Mouse (Mus musculus) liver, postnatal 0 days (tissue): Measurements from ENCODE around the gene Plpp7. TPM values are rescaled to one million over a fixed set of nuclear protein-coding genes. Genes with fewer than 3 reads are reported as not detected.

Experiments
- ATAC-seq: fragments of 200-750 bp; cut with Nextera tagmentation; 2 replicates; pipeline ENCODE4 v1.8.0; 2017; ENCODE audit warnings: mild to moderate bottlenecking, moderate library complexity
- DNase-seq: peaks from one replicate; pipeline ENCODE4 v3.0.0-alpha.2; 2016
- H3K27ac ChIP-seq: fragments of 300-500 bp; sonication (generic); 2 replicates; pipeline ENCODE4 v1.5.1; 2014; ENCODE audit warnings: antibody characterized with exemption, moderate library complexity, mild to moderate bottlenecking, low read depth
- H3K27me3 ChIP-seq: fragments of 300-500 bp; sonication (generic); 2 replicates; pipeline ENCODE4 v1.6.1; 2014; ENCODE audit warnings: low read length, control low read depth, mixed read lengths; ENCODE audit not compliant: insufficient read depth
- H3K36me3 ChIP-seq: fragments of 300-500 bp; sonication (generic); replicated peaks from 2 replicates; pipeline ENCODE4 v1.6.1; 2014; ENCODE audit warnings: mild to moderate bottlenecking, control low read depth, low read length, moderate library complexity, mixed read lengths; ENCODE audit not compliant: insufficient read depth
- H3K4me1 ChIP-seq: fragments of 300-500 bp; sonication (generic); 2 replicates; pipeline ENCODE4 v1.6.1; 2014; ENCODE audit warnings: antibody characterized with exemption, mild to moderate bottlenecking, control low read depth; ENCODE audit not compliant: insufficient read depth
- H3K4me2 ChIP-seq: fragments of 300-500 bp; sonication (generic); 2 replicates; pipeline ENCODE4 v1.6.1; 2014; ENCODE audit warnings: low read depth, mild to moderate bottlenecking, low read length, moderate library complexity, mixed read lengths
- H3K4me3 ChIP-seq: fragments of 300-500 bp; sonication (generic); 2 replicates; pipeline ENCODE4 v1.5.1; 2014; ENCODE audit warnings: low read depth, low read length
- H3K9ac ChIP-seq: fragments of 300-500 bp; sonication (generic); replicated peaks from 2 replicates; pipeline ENCODE4 v1.6.1; 2014; ENCODE audit warnings: mild to moderate bottlenecking, moderate library complexity
- H3K9me3 ChIP-seq: fragments of 300-500 bp; sonication (generic); 2 replicates; pipeline ENCODE4 v1.6.1; 2016; ENCODE audit warnings: mild to moderate bottlenecking, control low read depth, low read length, mixed read lengths
- CTCF ChIP-seq: sonication (generic); IDR thresholded peaks from 2 replicates; pipeline ENCODE4 v1.5.1; 2016; ENCODE audit warnings: antibody characterized with exemption, low read depth
- EP300 ChIP-seq: IDR thresholded peaks from 2 replicates; pipeline ENCODE4 v1.6.1; 2016; ENCODE audit warnings: antibody characterized with exemption, low read depth, mild to moderate bottlenecking
- WGBS: fragments of 180-500 bp; shearing (Covaris S2); extraction: QIAGEN DNeasy Blood & Tissue Kit; methylation state at CpG from one replicate; pipeline ENCODE4 v1.1.7; 2014; ENCODE audit not compliant: insufficient replicate concordance; 5-methylcytosine and 5-hydroxymethylcytosine counted together
- polyA plus RNA-seq: library from polyadenylated mRNA; unstranded; fragments of >200 nt; fragmentation: Nextera tagmentation; extraction: Ambion mirVana; gene quantifications from 2 replicates; pipeline ENCODE4 v1.2.1, GENCODE M21; 2015

Gene Plpp7
- polyA plus RNA-seq, 1 experiment from 2014 or later, result 1.7 TPM

DNA sequence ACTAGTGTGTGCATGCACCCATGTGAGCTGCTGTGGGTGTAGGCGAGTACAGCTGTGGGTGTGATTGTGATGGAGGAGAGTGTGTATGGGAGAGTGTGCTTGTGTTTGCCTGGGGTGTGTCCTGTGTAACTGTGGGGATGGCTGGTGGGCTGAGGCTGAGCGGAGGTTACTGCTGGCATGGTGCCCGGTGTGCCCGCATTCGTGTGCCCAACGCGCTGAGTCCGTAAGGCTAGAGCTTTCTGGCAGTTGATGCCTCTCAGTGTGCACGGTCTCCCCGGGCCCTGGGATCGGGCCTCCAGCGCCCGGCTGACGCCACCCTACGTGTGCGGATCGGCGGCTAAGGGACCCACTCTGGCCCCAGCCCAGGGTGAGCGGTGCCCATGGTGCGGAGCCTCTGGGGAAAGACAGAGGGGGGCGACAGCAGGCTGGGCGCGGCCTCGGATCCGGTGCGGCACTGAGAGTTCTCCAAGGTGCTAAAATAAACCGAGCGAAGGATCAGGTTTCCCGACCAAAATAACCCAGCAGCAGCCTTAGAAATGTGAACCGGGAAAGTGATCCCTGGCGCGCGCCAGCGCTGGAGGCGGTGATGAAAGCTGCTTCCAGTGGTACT is 6.9 kb upstream of the Plpp7 start:
- WGBS, result 10% methylated on average over 35 of the region's 35 CpGs
- Histone ChIP-seq H3K9me3 (peaks cover 6% of the 10 kb centered on the region), H3K36me3 (no peaks in the 10 kb centered on the region), H3K4me1 (peaks cover 22% of the 10 kb centered on the region), H3K27me3 (peaks cover 21% of the 10 kb centered on the region), H3K9ac (no peak overlapping the region; the same call in 1 of the 2 replicates), H3K27ac (no peak overlapping the region), H3K4me2 (peak overlapping the region; percentile 49), H3K4me3 (no peak overlapping the region)
- no peak for DNase-seq
- TF ChIP-seq CTCF (no peak), EP300 (no peak)
- ATAC-seq, result no peak

DNA sequence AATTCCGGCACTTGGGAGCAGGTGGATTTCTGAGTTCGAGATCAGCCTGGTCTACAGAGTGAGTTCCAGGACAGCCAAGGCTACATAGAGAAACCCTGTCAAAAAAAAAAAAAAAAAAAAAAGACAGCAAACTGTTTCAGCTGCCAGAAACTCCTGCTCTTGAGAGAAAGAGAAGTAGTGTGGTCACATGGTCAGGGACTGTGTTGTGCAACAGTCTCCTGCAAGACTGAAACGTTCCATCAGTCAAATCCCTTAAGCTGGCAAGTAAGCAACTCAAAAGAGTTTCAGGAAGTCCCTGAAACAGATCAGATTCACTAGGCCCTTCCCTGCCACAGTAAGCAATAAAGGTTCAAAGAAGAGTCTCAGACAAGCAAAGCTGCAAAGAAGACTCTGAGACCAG is 5.7 kb upstream of the Plpp7 start:
- peaks cover 6% of the 10 kb centered on the region for H3K9me3 ChIP-seq
- DNase-seq, result no peak
- TF ChIP-seq EP300 (no peak), CTCF (no peak)
- H3K27me3 ChIP-seq, result peaks cover 11% of the 10 kb centered on the region; the same call in 1 of the 2 replicates
- no peak overlapping the region for H3K9ac ChIP-seq
- no peak overlapping the region for H3K4me2 ChIP-seq
- no peak for ATAC-seq
- H3K27ac ChIP-seq, result no peak overlapping the region
- no peaks in the 10 kb centered on the region for H3K36me3 ChIP-seq
- H3K4me3 ChIP-seq, result no peak overlapping the region
- H3K4me1 ChIP-seq, result peaks cover 17% of the 10 kb centered on the region
- WGBS, result 39% methylated on average over 3 of the region's 3 CpGs

DNA sequence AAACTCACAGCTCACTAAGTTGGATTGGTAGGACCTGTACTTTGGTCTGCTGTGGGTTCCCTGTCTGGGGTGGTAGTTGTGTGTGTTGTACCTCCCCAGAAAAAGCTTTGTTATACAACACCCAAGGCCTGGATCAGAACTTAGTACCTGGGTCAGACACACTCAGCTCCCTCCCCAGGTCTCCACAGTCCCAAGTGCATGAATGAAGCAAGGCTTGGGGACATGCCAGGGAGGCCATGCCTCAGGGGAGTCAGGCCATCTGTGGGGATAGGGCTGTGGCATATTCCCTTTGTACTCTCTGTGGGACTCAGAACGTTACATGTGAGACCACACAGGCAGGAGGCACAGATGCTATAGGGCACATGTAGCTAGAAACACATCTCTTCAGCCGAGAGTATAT is 5.2 kb upstream of the Plpp7 start:
- 82% methylated on average over 2 of the region's 2 CpGs for WGBS
- no peak overlapping the region for H3K27ac ChIP-seq
- DNase-seq (no peak), ATAC-seq (no peak)
- H3K36me3 ChIP-seq, result no peaks in the 10 kb centered on the region
- peaks cover 17% of the 10 kb centered on the region for H3K4me1 ChIP-seq
- peaks cover 11% of the 10 kb centered on the region; the same call in 1 of the 2 replicates for H3K27me3 ChIP-seq
- no peak overlapping the region for H3K4me3 ChIP-seq
- no peak for TF ChIP-seq EP300
- TF ChIP-seq CTCF, result no peak
- no peak overlapping the region for H3K4me2 ChIP-seq
- H3K9ac ChIP-seq, result no peak overlapping the region
- peaks cover 6% of the 10 kb centered on the region for H3K9me3 ChIP-seq

DNA sequence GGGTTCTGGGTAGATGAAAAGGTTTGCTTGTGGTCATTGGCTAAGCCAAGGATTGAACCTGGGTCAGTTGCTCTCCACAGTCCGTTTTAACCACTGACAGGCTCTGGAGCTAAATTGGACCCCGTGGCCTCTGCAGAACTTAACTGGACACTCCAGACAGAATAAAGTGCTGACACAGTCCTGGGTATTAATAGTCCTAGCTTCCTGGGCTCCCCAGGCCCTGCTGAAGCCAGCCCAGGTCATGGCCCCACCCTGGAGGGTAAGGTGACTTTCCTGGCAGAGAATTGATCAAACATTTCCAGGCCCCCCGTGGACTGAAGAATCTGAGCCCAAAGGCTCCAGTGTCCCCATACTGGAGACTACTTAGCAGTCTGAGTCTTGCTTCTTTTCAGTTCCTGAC is 3.4 kb upstream of the Plpp7 start:
- Histone ChIP-seq H3K9me3 (peaks cover 6% of the 10 kb centered on the region), H3K4me1 (peaks cover 23% of the 10 kb centered on the region), H3K36me3 (no peaks in the 10 kb centered on the region), H3K27me3 (peaks cover 11% of the 10 kb centered on the region; the same call in 1 of the 2 replicates), H3K9ac (no peak overlapping the region), H3K4me2 (no peak overlapping the region), H3K4me3 (no peak overlapping the region), H3K27ac (no peak overlapping the region)
- ATAC-seq (no peak), DNase-seq (no peak)
- TF ChIP-seq EP300 (no peak), CTCF (no peak)
- WGBS, result 67% methylated on average over 3 of the region's 3 CpGs

DNA sequence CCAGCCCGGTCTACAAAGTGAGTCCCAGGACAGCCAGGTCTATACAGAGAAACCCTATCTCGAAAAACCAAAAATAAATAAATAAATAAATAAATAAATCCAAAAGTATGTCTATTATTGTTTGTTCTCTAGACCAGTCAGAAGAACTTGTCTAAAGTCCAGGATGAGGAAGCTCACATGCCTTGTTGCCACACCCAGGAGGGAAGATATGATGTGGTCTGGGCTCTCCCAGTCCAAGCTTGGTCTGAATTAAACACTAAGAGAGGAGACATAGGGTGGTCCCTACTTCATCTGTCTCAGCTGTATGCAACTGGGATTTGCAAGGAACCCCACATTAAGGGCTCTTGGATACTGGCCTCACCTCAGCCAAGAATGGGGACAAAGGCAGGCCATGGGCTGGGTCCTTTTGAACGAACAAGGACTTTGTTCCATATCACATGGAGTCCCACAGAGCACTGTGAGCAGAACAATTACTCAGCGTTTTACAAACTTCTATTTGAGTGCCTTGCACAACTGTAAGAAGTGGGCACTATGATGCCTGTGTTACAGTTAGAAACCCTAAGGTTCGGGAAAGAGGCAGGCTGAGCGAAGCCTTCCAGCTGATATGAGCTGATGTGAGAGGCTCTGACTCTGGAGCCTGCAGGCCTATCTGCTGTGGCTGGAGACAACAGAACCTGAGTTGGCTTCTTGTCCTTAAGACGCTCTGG is 1.2 kb upstream of the Plpp7 start:
- ATAC-seq (no peak), DNase-seq (no peak)
- WGBS, result 72% methylated on average over 7 of the region's 7 CpGs
- no peak overlapping the region for H3K27ac ChIP-seq
- H3K36me3 ChIP-seq, result no peaks in the 10 kb centered on the region
- H3K4me3 ChIP-seq, result no peak overlapping the region
- peaks cover 6% of the 10 kb centered on the region for H3K9me3 ChIP-seq
- H3K4me1 ChIP-seq, result peaks cover 13% of the 10 kb centered on the region
- no peak overlapping the region for H3K4me2 ChIP-seq
- H3K9ac ChIP-seq, result no peak overlapping the region
- no peak for TF ChIP-seq EP300
- TF ChIP-seq CTCF, result no peak
- H3K27me3 ChIP-seq, result no peaks in the 10 kb centered on the region

DNA sequence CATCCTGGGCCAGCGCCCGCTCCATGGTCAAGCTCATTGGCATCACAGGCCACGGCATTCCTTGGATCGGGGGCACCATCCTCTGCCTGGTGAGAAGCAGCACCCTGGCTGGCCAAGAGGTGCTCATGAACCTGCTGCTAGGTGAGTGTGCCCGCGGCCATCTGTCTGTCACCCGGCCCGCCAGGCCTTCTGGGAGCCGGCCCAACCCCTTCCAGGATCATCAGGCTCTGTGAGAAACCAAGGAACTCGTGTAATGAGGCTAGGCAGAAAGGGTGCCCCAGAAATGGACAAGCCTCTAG is 743 bp downstream of the Plpp7 start:
- no peak for DNase-seq
- H3K36me3 ChIP-seq, result 0 out of 2 replicates have a peak, but pooled peaks cover 3% of the 10 kb centered on the region
- 87% methylated on average over 10 of the region's 10 CpGs for WGBS

More for the DNA sequence above, 743 bp downstream of the Plpp7 start:
- H3K4me3 ChIP-seq, result peak overlapping the region; percentile 25; the same call in 1 of the 2 replicates
- H3K27ac ChIP-seq, result no peak overlapping the region
- peak overlapping the region; percentile 62 for H3K9ac ChIP-seq
- H3K9me3 ChIP-seq, result no peaks in the 10 kb centered on the region
- peaks cover 13% of the 10 kb centered on the region for H3K4me1 ChIP-seq
- peak overlapping the region; percentile 64 for H3K4me2 ChIP-seq
- ATAC-seq, result no peak
- no peaks in the 10 kb centered on the region for H3K27me3 ChIP-seq
- TF ChIP-seq CTCF, result no peak
- no peak for TF ChIP-seq EP300
